Mouse (Mus musculus): ENCODE data around the gene Eefsec. TPM values are rescaled to one million over a fixed set of nuclear protein-coding genes. Genes with fewer than 3 reads are reported as not detected.

Gene Eefsec
- 6.3 TPM for polyA plus RNA-seq (2014; fragmentation: Illumina TruSeq; extraction: RNeasy Lipid Tissue Mini Kit (QIAGEN cat#74804); ENCODE audit: insufficient read depth, low read depth, low replicate concordance)

DNA sequence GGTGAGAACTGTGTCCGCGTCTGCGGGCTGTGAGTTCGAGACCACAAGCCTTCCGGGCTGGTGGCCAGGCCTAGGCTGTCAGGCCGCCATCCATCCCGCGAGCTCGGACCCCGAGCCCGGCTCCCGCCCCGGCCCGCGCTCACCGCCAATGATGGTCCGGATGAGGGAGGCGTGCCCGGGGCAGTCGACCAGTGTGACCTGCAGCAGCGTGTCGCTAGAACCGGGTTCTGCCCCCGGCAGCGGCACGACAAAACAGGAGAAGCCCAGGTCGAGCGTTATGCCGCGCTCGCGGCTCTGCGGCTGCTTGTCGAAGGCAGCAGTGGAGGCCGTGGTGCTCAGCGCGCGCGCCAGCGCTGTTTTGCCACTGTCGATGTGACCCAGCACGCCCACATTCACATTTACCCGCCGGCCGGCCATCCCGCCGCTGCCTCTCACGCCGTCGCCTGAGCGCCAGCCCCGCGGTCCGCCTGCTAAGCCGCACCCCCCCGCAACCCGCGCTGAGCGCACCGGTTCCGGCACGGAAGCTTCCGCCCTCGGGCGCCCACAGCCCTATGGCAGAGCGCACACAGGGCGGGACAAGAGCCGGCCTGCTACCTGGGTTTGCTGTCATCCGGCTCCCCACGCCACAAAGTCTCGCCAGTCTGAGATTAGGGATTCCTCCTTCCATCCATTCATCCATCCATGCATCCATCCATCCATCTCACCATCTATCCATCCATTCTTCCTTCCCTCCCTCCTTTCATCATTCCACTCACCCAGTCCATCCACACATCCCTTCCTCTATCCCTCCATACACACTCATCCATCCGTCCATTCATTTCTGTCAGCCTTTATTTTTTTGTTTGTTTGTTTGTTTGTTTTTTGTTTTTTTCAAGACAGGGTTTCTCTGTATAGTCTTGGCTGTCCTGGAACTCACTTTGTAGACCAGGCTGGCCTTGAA is at the start of gene Eefsec:
TSS of gene Eefsec (minus strand) at position 477 of the 940 bp plus-strand sequence.

GRCm38 (mm10) chr6:88465181-88465920 is 19.0 kb upstream of the Eefsec start, which contains the start of gene Ruvbl1:
TSS of gene Ruvbl1 (plus strand) at chr6:88465409.

GRCm38 (mm10) chr6:88221968-88222367 is 224.4 kb downstream of the Eefsec start, which contains the start of gene Dnajb8:
TSS of gene Dnajb8 (plus strand) at chr6:88222268.

Other genes with a start within 250 kb of the Eefsec start
- not detected for gene Dnajb8, start 224.3 kb downstream of the Eefsec start, polyA plus RNA-seq (2014; fragmentation: Illumina TruSeq; extraction: RNeasy Lipid Tissue Mini Kit (QIAGEN cat#74804); ENCODE audit: insufficient read depth, low read depth, low replicate concordance)
- gene Ruvbl1, start 18.9 kb upstream of the Eefsec start, polyA plus RNA-seq (2014; fragmentation: Illumina TruSeq; extraction: RNeasy Lipid Tissue Mini Kit (QIAGEN cat#74804); ENCODE audit: insufficient read depth, low read depth, low replicate concordance) = 26.0 TPM
- 72.6 TPM for gene Sec61a1, start 72.4 kb upstream of the Eefsec start, polyA plus RNA-seq (2014; fragmentation: Illumina TruSeq; extraction: RNeasy Lipid Tissue Mini Kit (QIAGEN cat#74804); ENCODE audit: insufficient read depth, low read depth, low replicate concordance)
- 0.11 TPM for gene Kbtbd12, start 191.4 kb upstream of the Eefsec start, polyA plus RNA-seq (2014; fragmentation: Illumina TruSeq; extraction: RNeasy Lipid Tissue Mini Kit (QIAGEN cat#74804); ENCODE audit: insufficient read depth, low read depth, low replicate concordance)